Mouse (Mus musculus) adrenal gland, postnatal 25 days (tissue): ENCODE data around the gene Pkp3. TPM values are rescaled to one million over a fixed set of nuclear protein-coding genes. Genes with fewer than 3 reads are reported as not detected.
"Not testable (repeated sequence)": the region's sequence is repeated elsewhere in the genome, so short reads cannot be mapped to it uniquely, and the experiment has no call there.

ENCODE experiments used
- DNase-seq: peaks from one replicate; pipeline ENCODE4 v3.0.0; 2021; ENCODE audit warnings: mixed read lengths
- long read RNA-seq: library from polyadenylated mRNA; stranded (forward); transcript quantifications from one replicate; pipeline ENCODE4 v2.0.0, GENCODE M21; 2021
- total RNA-seq: library from RNA; stranded (reverse); gene quantifications from 2 replicates; pipeline ENCODE4 v1.2.3, GENCODE M21; 2021

The Pkp3 gene
- total RNA-seq: 0.86 and 1.2 TPM in 2 replicates
- long read RNA-seq, partial matches to known transcripts: 0 of 7 reads
- long read RNA-seq, other reads (novel, unspliced or antisense): 3 of 7 reads

GRCm38 (mm10) chr7:141077841-141078240 is at the start of gene Pkp3:
Gene Pkp3, plus strand, starts transcription at chr7:141078218.
- DNase-seq: no peak

- DNase-seq: no peak
Measured at GRCm38 (mm10) chr7:141028831-141029230, 49.2 kb upstream of the Pkp3 start, which contains the start of gene Gm17387. Gene Gm17387, plus strand, starts transcription at chr7:141029131.

- no peak for DNase-seq
Measured at GRCm38 (mm10) chr7:141030390-141030789, 47.6 kb upstream of the Pkp3 start.

- DNase-seq: no peak
Measured at GRCm38 (mm10) chr7:141032458-141033167, 45.4 kb upstream of the Pkp3 start.

- DNase-seq: not testable (repeated sequence)
Measured at GRCm38 (mm10) chr7:141036624-141037023, 41.4 kb upstream of the Pkp3 start.

DNA sequence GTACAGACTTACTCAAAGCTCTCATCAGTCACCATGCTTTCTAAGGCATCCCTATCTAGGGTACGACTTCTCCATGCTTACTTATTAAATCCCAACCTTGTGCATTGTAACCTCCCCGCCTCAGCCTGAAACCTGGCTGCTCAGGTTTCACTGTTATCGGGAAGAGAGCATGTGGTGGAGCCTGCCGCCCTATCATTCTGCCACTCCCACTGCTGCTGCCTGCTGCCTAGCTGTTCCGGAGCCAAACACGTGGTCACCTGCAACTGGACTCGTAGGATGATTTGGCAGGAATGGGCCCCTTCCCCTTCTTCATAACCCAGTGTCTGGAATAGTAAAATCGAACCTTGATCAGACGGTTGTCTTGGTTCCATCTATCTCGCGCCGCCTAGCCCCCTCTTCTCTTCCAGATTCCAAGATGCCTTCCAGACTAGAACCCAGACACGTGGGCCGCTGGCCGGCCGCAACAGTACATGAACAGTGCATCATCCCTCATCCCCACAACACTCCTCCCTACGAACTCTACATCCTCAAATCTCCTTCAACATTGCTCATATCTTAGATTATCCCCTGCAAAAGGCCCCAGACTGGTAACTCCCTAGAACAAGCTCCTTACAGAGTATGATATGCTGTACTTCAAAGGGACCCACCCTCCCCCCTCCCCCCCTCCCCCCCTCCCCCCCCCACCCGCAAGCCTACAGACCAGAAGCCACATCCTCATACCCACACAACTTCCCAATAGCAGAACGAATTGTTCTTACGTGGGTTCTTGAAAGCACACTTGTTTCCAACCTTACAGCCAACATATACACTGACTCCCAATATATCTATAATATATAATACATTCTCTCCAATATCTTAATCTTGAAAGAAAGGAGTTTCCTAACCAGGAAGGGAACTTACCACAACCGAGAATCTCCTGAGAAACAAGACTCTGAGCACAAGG is 39.7 kb upstream of the Pkp3 start:
- DNase-seq: no peak

DNA sequence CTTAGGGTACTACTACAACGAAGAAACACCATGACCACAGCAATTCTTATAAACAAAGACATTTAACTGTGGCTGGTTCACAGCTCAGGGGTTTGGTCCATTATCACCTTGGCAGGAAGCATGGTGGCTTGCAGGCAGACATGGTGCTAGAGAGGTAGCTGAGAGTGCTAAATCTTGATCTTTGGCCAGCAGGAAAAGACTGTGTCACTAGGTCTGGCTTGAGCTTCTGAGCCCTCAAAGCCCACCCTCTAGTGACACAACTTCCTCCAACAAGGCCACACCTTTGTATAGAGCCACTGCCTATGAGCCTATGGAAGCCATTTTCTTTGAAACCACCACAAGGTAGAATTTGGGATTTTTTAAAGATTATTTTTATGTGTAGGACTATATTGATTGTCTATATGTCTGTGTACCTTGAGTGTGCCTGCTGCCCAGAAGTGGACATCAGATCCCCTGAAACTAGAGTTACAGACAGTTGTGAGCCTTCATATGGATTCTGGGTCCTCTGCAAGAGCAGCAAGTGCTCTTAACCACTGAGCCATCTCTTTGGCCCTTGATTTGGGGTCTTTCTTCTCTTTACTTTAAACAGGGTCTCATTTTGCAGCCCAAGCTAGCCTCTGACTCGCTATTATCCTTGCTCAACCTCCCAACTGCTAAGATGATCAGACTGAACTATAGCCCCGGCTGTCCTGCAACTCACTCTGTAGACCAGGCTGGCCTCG is 38.5 kb upstream of the Pkp3 start:
- no peak for DNase-seq

DNA sequence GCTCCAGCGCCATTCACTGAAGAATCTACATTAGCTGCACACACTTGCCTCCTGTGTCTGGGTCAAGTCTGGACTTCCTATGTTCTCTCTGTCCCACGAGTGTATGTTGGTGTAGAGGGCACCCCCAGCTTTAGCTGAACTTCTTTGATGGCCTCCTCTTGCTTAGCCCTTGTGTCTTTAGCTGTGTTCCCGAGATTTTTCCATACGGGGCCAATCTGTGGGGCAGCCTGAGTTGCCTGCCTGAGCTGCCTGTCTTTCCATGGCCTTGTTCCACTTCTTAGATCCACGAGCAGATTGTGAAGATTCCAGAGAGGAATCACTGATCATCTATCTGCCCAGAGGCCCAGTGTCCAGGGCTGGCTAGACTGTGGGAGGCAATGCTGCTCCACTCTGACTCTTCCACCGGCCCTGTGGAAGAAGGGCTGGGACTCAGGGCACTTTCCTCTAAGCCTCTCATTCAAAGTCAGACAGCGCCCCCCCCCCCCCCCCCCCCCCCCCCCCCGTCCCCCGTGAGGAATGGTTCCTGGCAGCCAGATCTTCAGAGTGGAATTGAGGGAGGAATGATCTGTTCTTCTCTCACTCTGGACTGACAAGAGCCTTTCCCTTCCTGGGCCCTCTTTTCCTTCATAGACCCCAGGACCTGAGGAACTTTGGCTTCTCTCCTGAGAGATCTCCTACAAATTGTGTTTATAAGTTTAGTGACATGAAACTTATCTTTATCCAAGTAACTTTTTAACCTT is 37.0 kb upstream of the Pkp3 start:
- DNase-seq: no peak

GRCm38 (mm10) chr7:141041661-141042060 is 36.4 kb upstream of the Pkp3 start:
- peak; percentile 73 for DNase-seq

DNA sequence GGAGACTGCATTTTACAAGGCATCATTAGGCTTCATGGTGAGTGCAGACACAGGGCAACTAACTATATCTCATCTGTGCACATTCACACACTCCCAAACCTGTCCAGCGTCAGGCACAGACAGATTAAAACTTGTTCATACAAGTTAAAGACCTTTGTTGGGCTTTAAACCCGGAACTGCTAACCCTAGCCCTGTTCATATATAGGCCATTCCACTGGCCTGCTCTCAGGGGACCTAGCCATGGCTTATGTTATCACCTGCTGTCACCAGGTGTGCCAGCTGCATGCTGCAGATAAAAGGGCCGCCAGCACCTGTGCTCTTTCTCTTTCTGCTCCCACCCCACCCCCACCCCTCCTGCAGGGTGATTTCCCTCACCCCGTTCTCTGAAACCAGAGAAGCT is 35.5 kb upstream of the Pkp3 start:
- no peak for DNase-seq

- no peak for DNase-seq
Measured at GRCm38 (mm10) chr7:141046931-141047580, 31.0 kb upstream of the Pkp3 start.

GRCm38 (mm10) chr7:141047581-141048225 is 30.3 kb upstream of the Pkp3 start:
- peak; percentile 58 for DNase-seq

- DNase-seq: peak; percentile 92
Measured at GRCm38 (mm10) chr7:141048226-141049218, 29.5 kb upstream of the Pkp3 start.

- no peak for DNase-seq
Measured at GRCm38 (mm10) chr7:141049326-141049725, 28.7 kb upstream of the Pkp3 start.

- DNase-seq: no peak
Measured at GRCm38 (mm10) chr7:141051060-141051685, 26.8 kb upstream of the Pkp3 start.

- DNase-seq: no peak
Measured at GRCm38 (mm10) chr7:141052016-141052415, 26.0 kb upstream of the Pkp3 start.

DNA sequence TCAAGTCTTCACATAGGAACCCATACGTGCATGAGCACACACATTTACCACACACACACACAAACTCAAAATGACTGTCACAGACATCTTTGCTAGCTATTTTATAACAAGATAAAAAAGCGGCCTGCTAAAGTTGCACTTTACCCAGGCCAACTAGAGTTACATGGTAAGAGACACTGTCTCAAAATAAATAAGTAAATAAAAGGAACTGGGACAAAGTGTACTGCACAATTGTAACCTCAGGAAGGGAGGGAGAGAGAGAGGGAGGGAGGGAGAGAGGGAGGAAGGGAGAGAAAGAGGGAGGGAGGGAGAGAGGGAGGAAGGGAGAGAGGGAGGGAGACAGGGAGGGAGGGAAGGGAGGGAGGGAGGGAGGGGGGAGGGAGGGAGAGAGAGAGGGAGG is 25.6 kb upstream of the Pkp3 start:
- DNase-seq: no peak

- DNase-seq: no peak
Measured at GRCm38 (mm10) chr7:141055785-141056184, 22.2 kb upstream of the Pkp3 start.

DNA sequence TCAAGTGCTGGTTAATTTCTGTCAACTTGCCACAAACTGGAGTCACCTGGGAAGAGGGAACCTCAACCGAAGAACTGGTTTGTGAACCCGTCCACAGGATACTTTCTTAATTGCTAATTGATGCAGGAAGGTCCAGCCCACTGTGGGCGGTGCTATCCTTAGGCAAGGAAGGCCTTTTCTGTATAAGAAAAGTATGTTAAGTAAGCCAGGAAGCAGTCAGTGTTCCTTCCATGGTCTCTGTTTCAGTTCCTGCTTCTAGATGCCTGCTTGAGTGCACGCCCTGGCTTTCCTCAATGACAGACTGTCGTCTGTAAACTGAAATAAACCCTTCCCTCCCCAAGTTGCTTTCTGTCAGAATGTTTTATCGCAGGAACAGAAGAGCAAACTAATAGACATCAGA is 21.0 kb upstream of the Pkp3 start:
- no peak for DNase-seq
